Mouse (Mus musculus) liver, adult 2 months (tissue): ENCODE data around the gene Zdhhc13. TPM values are rescaled to one million over a fixed set of nuclear protein-coding genes. Genes with fewer than 3 reads are reported as not detected.

Experiments
- DNase-seq: peaks from one replicate; pipeline ENCODE4 v3.0.0-alpha.2; 2011; ENCODE audit warnings: low read depth, low spot score; ENCODE audit errors: extremely low read depth
- H3K27ac ChIP-seq: fragments of 200-500 bp; replicated peaks from 2 replicates; pipeline ENCODE4 v1.5.1; 2012; ENCODE audit warnings: low read depth, mild to moderate bottlenecking, control low read depth, inconsistent platforms, low read length; ENCODE audit not compliant: insufficient read depth
- H3K27me3 ChIP-seq: fragments of 200-500 bp; 2 replicates; pipeline ENCODE4 v1.6.1; 2012; ENCODE audit warnings: mild to moderate bottlenecking, moderate library complexity, low read length, inconsistent platforms; ENCODE audit not compliant: control insufficient read depth, insufficient read depth
- H3K36me3 ChIP-seq: fragments of 200-500 bp; 2 replicates; pipeline ENCODE4 v1.6.1; 2012; ENCODE audit warnings: low read length, inconsistent platforms; ENCODE audit not compliant: control insufficient read depth, insufficient read depth
- H3K4me1 ChIP-seq: fragments of 200-500 bp; 2 replicates; pipeline ENCODE4 v1.6.1; 2011; ENCODE audit warnings: low read length; ENCODE audit not compliant: control insufficient read depth, insufficient read depth
- H3K4me3 ChIP-seq: fragments of 200-500 bp; 2 replicates; pipeline ENCODE4 v1.5.1; 2011; ENCODE audit warnings: low read depth, mild to moderate bottlenecking, control low read depth, low read length, moderate library complexity; ENCODE audit not compliant: insufficient read depth
- H3K79me2 ChIP-seq: fragments of 200-500 bp; 2 replicates; pipeline ENCODE4 v1.6.1; 2012; ENCODE audit warnings: inconsistent platforms, mild to moderate bottlenecking, low read length, moderate library complexity; ENCODE audit not compliant: control insufficient read depth, insufficient read depth
- H3K9ac ChIP-seq: fragments of 200-500 bp; 2 replicates; pipeline ENCODE4 v1.6.1; 2012; ENCODE audit warnings: low read depth, mild to moderate bottlenecking, control low read depth, inconsistent platforms, low read length
- CTCF ChIP-seq: fragments of 200-500 bp; IDR thresholded peaks from 2 replicates; pipeline ENCODE4 v1.5.1; 2011; ENCODE audit warnings: low read depth, low read length, control low read depth
- POLR2A ChIP-seq: fragments of 200-500 bp; IDR thresholded peaks from 2 replicates; pipeline ENCODE4 v1.6.1; 2011; ENCODE audit warnings: low read length, control low read depth; ENCODE audit not compliant: insufficient read depth; ENCODE audit errors: extremely low read depth
- WGBS: fragments of 180-500 bp; shearing (Covaris S2); methylation state at CpG from one replicate; pipeline ENCODE4 v1.1.7; 2018; 5-methylcytosine and 5-hydroxymethylcytosine counted together
- polyA plus RNA-seq: library from polyadenylated mRNA; depleted of rRNA; stranded (reverse); fragments of >200 nt; gene quantifications from 2 replicates; pipeline ENCODE4 v1.2.3, GENCODE M21; 2012; rRNA removed
- total RNA-seq: library from RNA; depleted of rRNA; stranded (reverse); fragments of >200 nt; gene quantifications from 2 replicates; pipeline ENCODE4 v1.2.3, GENCODE M21; 2014; rRNA removed

Gene Zdhhc13
- total and polyA plus RNA-seq, 2 experiments = 3.0 to 6.2 TPM

- no peaks in the 10 kb centered on the region for H3K27me3 ChIP-seq
- no peak overlapping the region for H3K27ac ChIP-seq
- H3K9ac ChIP-seq = no peak overlapping the region
- 91% methylated on average over 18 of the region's 18 CpGs for WGBS
- DNase-seq = no peak
- H3K4me3 ChIP-seq = no peak overlapping the region
- no peaks in the 10 kb centered on the region for H3K79me2 ChIP-seq
- TF ChIP-seq POLR2A (no peak), CTCF (no peak)
- H3K36me3 ChIP-seq = peaks cover 26% of the 10 kb centered on the region; the same call in 1 of the 2 replicates
- no peaks in the 10 kb centered on the region for H3K4me1 ChIP-seq
Measured at GRCm38 (mm10) chr7:48867576-48867975, 78.8 kb downstream of the Zdhhc13 start.

GRCm38 (mm10) chr7:48870144-48870543 lies 81.3 kb downstream of the Zdhhc13 start:
- peaks cover 6% of the 10 kb centered on the region for H3K4me1 ChIP-seq
- no peaks in the 10 kb centered on the region for H3K79me2 ChIP-seq
- no peak overlapping the region for H3K9ac ChIP-seq
- no peak for TF ChIP-seq POLR2A
- TF ChIP-seq CTCF = no peak
- no peak overlapping the region for H3K27ac ChIP-seq
- DNase-seq = no peak
- 96% methylated on average over 6 of the region's 6 CpGs for WGBS
- no peaks in the 10 kb centered on the region for H3K27me3 ChIP-seq
- peaks cover 37% of the 10 kb centered on the region; the same call in 1 of the 2 replicates for H3K36me3 ChIP-seq
- no peak overlapping the region for H3K4me3 ChIP-seq

- Histone ChIP-seq H3K27me3 (no peaks in the 10 kb centered on the region), H3K4me3 (no peak overlapping the region), H3K36me3 (peaks cover 35% of the 10 kb centered on the region; the same call in 1 of the 2 replicates), H3K4me1 (peaks cover 6% of the 10 kb centered on the region), H3K79me2 (no peaks in the 10 kb centered on the region), H3K27ac (no peak overlapping the region), H3K9ac (no peak overlapping the region)
- 94% methylated on average over 21 of the region's 21 CpGs for WGBS
- TF ChIP-seq POLR2A (no peak), CTCF (no peak)
- no peak for DNase-seq
Measured at GRCm38 (mm10) chr7:48870579-48871180, 81.9 kb downstream of the Zdhhc13 start.

DNA sequence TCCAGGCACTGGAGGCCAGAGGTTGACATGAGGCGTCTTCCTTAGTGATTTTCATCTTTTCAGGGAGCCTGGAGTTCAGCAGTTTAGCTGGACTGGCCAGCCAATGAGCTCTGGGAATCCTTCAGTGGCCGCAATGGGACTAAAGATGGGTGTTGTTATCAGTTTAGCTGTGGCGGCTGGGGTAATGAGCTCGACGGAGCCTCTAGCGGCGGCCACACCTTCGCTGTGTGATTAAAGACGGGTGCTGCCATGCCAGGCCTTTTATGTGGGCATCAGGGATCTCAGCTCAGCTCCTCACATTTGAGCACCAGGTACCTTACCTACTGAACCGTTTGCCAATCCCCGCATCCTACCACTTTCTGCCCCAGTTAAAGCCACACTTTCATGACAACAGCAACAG lies 82.5 kb downstream of the Zdhhc13 start:
- peaks cover 9% of the 10 kb centered on the region for H3K4me1 ChIP-seq
- TF ChIP-seq CTCF = no peak
- no peak for TF ChIP-seq POLR2A
- no peak overlapping the region for H3K27ac ChIP-seq
- no peaks in the 10 kb centered on the region for H3K27me3 ChIP-seq
- H3K4me3 ChIP-seq = no peak overlapping the region
- H3K36me3 ChIP-seq = peaks cover 34% of the 10 kb centered on the region; the same call in 1 of the 2 replicates
- 94% methylated on average over 11 of the region's 11 CpGs for WGBS
- no peak for DNase-seq
- H3K79me2 ChIP-seq = no peaks in the 10 kb centered on the region
- no peak overlapping the region for H3K9ac ChIP-seq

- peaks cover 23% of the 10 kb centered on the region; the same call in 1 of the 2 replicates for H3K36me3 ChIP-seq
- no peak for DNase-seq
- H3K9ac ChIP-seq = no peak overlapping the region
- peaks cover 3% of the 10 kb centered on the region; the same call in 1 of the 2 replicates for H3K79me2 ChIP-seq
- TF ChIP-seq CTCF = no peak
- TF ChIP-seq POLR2A = no peak
- H3K4me3 ChIP-seq = no peak overlapping the region
- no peaks in the 10 kb centered on the region for H3K27me3 ChIP-seq
- no peak overlapping the region for H3K27ac ChIP-seq
- WGBS = 96% methylated on average over 14 of the region's 14 CpGs
- peaks cover 15% of the 10 kb centered on the region for H3K4me1 ChIP-seq
Measured at GRCm38 (mm10) chr7:48875096-48875495, 86.3 kb downstream of the Zdhhc13 start.

GRCm38 (mm10) chr7:48876526-48876925 lies 87.7 kb downstream of the Zdhhc13 start:
- H3K79me2 ChIP-seq = peaks cover 3% of the 10 kb centered on the region; the same call in 1 of the 2 replicates
- H3K4me1 ChIP-seq = peaks cover 18% of the 10 kb centered on the region
- 0 out of 2 replicates have a peak, but pooled peaks have one; percentile 5 for TF ChIP-seq POLR2A
- TF ChIP-seq CTCF = peak; percentile 64
- WGBS = 22% methylated on average over 4 of the region's 4 CpGs
- H3K36me3 ChIP-seq = peaks cover 15% of the 10 kb centered on the region; the same call in 1 of the 2 replicates
- peak overlapping the region; percentile 42; the same call in 1 of the 2 replicates for H3K9ac ChIP-seq
- DNase-seq = peak; percentile 83
- no peak overlapping the region for H3K4me3 ChIP-seq
- peak overlapping the region; percentile 85 for H3K27ac ChIP-seq
- no peaks in the 10 kb centered on the region for H3K27me3 ChIP-seq

Other genes starting within 250 kb of the Zdhhc13 start
- not detected in 2 replicates for gene Mrgprb2, start 230.9 kb upstream of the Zdhhc13 start, total RNA-seq
- gene Mrgprb2, start 230.9 kb upstream of the Zdhhc13 start, polyA plus RNA-seq = not detected in 2 replicates
- gene Mrgprb3, start 145.2 kb upstream of the Zdhhc13 start, total RNA-seq = not detected in 2 replicates
- gene Mrgprb3, start 145.2 kb upstream of the Zdhhc13 start, polyA plus RNA-seq = not detected in 2 replicates
- 16.8 and 44.6 TPM in 2 replicates for gene Csrp3, start 59.0 kb downstream of the Zdhhc13 start, total RNA-seq
- 10.9 and 11.4 TPM in 2 replicates for gene Csrp3, start 59.0 kb downstream of the Zdhhc13 start, polyA plus RNA-seq
- gene E2f8, start 92.6 kb downstream of the Zdhhc13 start, total RNA-seq = 0.83 and 1.1 TPM in 2 replicates
- gene E2f8, start 92.6 kb downstream of the Zdhhc13 start, polyA plus RNA-seq = 1.3 and 2.6 TPM in 2 replicates
- gene Nav2, start 119.7 kb downstream of the Zdhhc13 start, total RNA-seq = 11.1 and 25.3 TPM in 2 replicates
- gene Nav2, start 119.7 kb downstream of the Zdhhc13 start, polyA plus RNA-seq = 17.6 and 18.4 TPM in 2 replicates